Mouse (Mus musculus) heart, postnatal 0 days (tissue): ENCODE results near the gene Lrg1. TPM values are rescaled to one million over a fixed set of nuclear protein-coding genes. Genes with fewer than 3 reads are reported as not detected.

Experiments used
- ATAC-seq: fragments of 200-750 bp; cut with Nextera tagmentation; 2 replicates; pipeline ENCODE4 v1.8.0; 2017; ENCODE audit warnings: low read depth, moderate number of reproducible peaks, moderate library complexity; ENCODE audit not compliant: insufficient read depth
- DNase-seq: peaks from one replicate; pipeline ENCODE4 v3.0.0-alpha.2; 2016; ENCODE audit warnings: low spot score
- H3K27ac ChIP-seq: fragments of 300-500 bp; sonication (generic); 2 replicates; pipeline ENCODE4 v1.5.1; 2014; ENCODE audit warnings: low read depth, mild to moderate bottlenecking
- H3K27me3 ChIP-seq: fragments of 300-500 bp; sonication (generic); 2 replicates; pipeline ENCODE4 v1.6.1; 2014; ENCODE audit warnings: low read length, mixed read lengths; ENCODE audit not compliant: control insufficient read depth, insufficient read depth
- H3K36me3 ChIP-seq: fragments of 300-500 bp; sonication (generic); replicated peaks from 2 replicates; pipeline ENCODE4 v1.6.1; 2014; ENCODE audit warnings: low read length, mixed read lengths; ENCODE audit not compliant: control insufficient read depth, insufficient read depth
- H3K4me1 ChIP-seq: fragments of 300-500 bp; sonication (generic); 2 replicates; pipeline ENCODE4 v1.6.1; 2014; ENCODE audit warnings: antibody characterized with exemption; ENCODE audit not compliant: control insufficient read depth, insufficient read depth
- H3K4me2 ChIP-seq: fragments of 300-500 bp; sonication (generic); 2 replicates; pipeline ENCODE4 v1.6.1; 2014; ENCODE audit warnings: low read depth, mild to moderate bottlenecking, low read length, moderate library complexity
- H3K4me3 ChIP-seq: fragments of 300-500 bp; sonication (generic); 2 replicates; pipeline ENCODE4 v1.5.1; 2014; ENCODE audit warnings: low read depth, low read length
- H3K9ac ChIP-seq: fragments of 300-500 bp; sonication (generic); replicated peaks from 2 replicates; pipeline ENCODE4 v1.6.1; 2014; ENCODE audit warnings: low read depth, low read length, mixed read lengths
- H3K9me3 ChIP-seq: fragments of 300-500 bp; sonication (generic); replicated peaks from 2 replicates; pipeline ENCODE4 v1.6.1; 2016; ENCODE audit warnings: low read length; ENCODE audit not compliant: control insufficient read depth
- CTCF ChIP-seq: IDR thresholded peaks from 2 replicates; pipeline ENCODE4 v1.5.1; 2016; ENCODE audit warnings: antibody characterized with exemption, control low read depth, low read depth
- EP300 ChIP-seq: IDR thresholded peaks from 2 replicates; pipeline ENCODE4 v1.6.1; 2016; ENCODE audit warnings: antibody characterized with exemption, low read depth
- WGBS: fragments of 180-500 bp; shearing (Covaris S2); extraction: QIAGEN DNeasy Blood & Tissue Kit; methylation state at CpG from one replicate; pipeline ENCODE4 v1.1.7; 2014; 5-methylcytosine and 5-hydroxymethylcytosine counted together
- polyA plus RNA-seq: library from polyadenylated mRNA; unstranded; fragments of >200 nt; fragmentation: Nextera tagmentation; extraction: Ambion mirVana; gene quantifications from 2 replicates; pipeline ENCODE4 v1.2.1, GENCODE M21; 2015
- total RNA-seq: library from RNA; depleted of rRNA; stranded (reverse); fragments of >200 nt; gene quantifications from 2 replicates; pipeline ENCODE4 v1.2.3, GENCODE M21; 2014; ENCODE audit warnings: low replicate concordance

Lrg1 gene
- total and polyA plus RNA-seq, 2 experiments from 2014 or later = 4.5 to 9.0 TPM

DNA sequence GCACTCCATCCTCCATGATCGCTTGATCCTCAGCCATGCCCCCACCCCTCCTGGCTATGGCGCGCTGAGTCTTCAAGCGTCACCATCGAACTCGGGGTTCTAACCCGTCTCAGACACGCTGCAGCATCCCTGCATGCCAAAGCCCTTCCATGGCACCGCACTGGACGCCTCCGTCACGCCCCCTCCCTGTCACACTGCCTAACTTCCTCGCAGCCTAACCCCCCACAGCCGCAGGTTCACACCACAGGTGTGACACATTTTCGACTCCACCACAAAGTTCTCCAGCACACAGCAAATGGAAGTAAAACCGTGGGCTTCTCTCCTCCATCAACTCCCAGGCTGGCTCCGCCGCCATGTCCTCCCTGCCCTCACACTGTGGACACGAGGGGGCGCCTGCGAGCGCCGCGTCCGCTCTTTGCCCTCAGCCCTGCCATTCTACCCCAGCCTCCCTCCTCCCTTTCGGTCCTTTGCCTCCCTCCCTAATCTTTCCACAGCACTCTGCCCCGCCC lies 12.7 kb upstream of the Lrg1 start:
- H3K36me3 ChIP-seq = no peaks in the 10 kb centered on the region
- H3K4me3 ChIP-seq = peak overlapping the region; percentile 32
- 0 out of 2 replicates have a peak, but pooled peaks cover 5% of the 10 kb centered on the region for H3K9me3 ChIP-seq
- H3K4me2 ChIP-seq = peak overlapping the region; percentile 63
- ATAC-seq = no peak
- peaks cover 11% of the 10 kb centered on the region for H3K4me1 ChIP-seq
- peak; percentile 37 for DNase-seq
- peak overlapping the region; percentile 85 for H3K27ac ChIP-seq
- peaks cover 22% of the 10 kb centered on the region for H3K27me3 ChIP-seq
- no peak overlapping the region for H3K9ac ChIP-seq
- WGBS = 1% methylated on average over 27 of the region's 27 CpGs
- TF ChIP-seq EP300 = no peak
- peak; percentile 67 for TF ChIP-seq CTCF

DNA sequence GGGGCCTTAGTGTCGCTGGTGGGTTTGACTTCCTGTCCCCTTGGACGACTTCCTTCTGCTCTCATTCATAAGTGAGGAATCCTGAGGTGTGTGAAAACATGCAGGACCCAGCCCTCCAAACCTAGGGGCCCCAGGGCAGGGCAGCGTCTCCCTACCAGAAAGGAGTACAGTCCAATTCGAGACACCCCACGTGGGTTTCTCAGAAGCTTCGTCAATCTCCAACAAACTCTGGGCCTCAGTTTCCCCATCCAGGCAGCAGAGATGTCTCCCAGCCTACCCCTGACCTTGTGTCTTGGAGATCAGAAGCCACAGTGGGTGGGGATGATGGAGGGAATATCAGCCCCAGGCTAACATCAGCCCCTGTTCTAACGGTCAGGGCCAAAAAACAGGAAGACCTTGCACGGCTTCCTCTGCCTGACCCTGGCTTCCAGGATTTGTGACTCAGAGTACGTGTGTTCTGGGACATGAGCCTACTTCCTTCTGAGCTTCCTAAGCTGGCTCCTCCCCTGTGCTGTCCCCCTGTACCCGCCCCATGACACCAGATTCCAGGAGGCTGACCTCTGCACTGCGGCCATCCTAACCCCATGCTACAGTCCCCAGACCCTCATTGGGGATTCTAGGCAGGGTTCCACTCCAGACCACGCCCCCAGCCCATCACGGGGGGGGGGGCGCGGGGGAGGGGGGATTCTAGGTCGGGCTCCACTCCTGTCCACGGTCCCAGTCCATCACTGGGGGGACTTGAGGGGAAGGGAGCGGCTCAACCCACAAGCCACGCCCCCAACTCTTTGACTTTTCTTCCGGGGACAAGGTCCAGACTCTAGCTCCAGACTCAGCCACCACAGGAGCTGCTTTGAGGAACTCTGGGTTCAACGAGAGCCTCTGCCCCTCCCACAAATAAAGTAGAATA lies 11.9 kb upstream of the Lrg1 start:
- 19% methylated on average over 18 of the region's 21 CpGs for WGBS
- Histone ChIP-seq H3K9ac (peak overlapping the region; percentile 37; the same call in 1 of the 2 replicates), H3K4me3 (peak overlapping the region; percentile 32), H3K4me2 (peak overlapping the region; percentile 63), H3K27ac (peak overlapping the region; percentile 85), H3K9me3 (0 out of 2 replicates have a peak, but pooled peaks cover 5% of the 10 kb centered on the region), H3K27me3 (peaks cover 14% of the 10 kb centered on the region), H3K4me1 (peaks cover 10% of the 10 kb centered on the region), H3K36me3 (no peaks in the 10 kb centered on the region)
- TF ChIP-seq EP300 (peak; percentile 73; the same call in 1 of the 2 replicates), CTCF (no peak)
- peak; percentile 77 for ATAC-seq
- DNase-seq = peak; percentile 79

DNA sequence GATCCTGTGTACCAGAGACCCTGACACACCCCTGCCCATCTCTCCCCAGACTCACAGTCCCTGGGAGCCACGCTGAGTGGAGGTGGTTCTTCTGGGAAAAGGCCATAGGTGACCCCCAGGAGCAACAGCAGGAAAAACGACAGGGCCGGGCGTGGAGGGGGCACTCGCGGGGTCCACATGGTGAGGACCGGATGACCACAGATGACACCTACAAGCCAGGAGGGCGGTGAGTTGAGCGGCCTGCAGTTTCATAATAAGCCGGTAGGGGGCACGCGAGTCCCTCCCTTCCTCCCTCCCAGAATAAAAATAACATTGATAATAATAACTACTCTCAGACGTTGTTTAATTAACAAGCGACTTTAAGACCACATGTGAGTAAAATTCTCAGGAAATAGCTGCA lies 10.9 kb upstream of the Lrg1 start:
- H3K36me3 ChIP-seq = no peaks in the 10 kb centered on the region
- TF ChIP-seq EP300 (no peak), CTCF (peak; percentile 75)
- H3K4me2 ChIP-seq = peak overlapping the region; percentile 29; the same call in 1 of the 2 replicates
- peaks cover 10% of the 10 kb centered on the region; the same call in 1 of the 2 replicates for H3K4me1 ChIP-seq
- H3K4me3 ChIP-seq = peak overlapping the region; percentile 1; the same call in 1 of the 2 replicates
- DNase-seq (peak; percentile 67), ATAC-seq (no peak)
- no peak overlapping the region for H3K27ac ChIP-seq
- H3K9me3 ChIP-seq = 0 out of 2 replicates have a peak, but pooled peaks cover 5% of the 10 kb centered on the region
- H3K27me3 ChIP-seq = 0 out of 2 replicates have a peak, but pooled peaks cover 6% of the 10 kb centered on the region
- WGBS = 4% methylated on average over 14 of the region's 14 CpGs
- H3K9ac ChIP-seq = no peak overlapping the region

DNA sequence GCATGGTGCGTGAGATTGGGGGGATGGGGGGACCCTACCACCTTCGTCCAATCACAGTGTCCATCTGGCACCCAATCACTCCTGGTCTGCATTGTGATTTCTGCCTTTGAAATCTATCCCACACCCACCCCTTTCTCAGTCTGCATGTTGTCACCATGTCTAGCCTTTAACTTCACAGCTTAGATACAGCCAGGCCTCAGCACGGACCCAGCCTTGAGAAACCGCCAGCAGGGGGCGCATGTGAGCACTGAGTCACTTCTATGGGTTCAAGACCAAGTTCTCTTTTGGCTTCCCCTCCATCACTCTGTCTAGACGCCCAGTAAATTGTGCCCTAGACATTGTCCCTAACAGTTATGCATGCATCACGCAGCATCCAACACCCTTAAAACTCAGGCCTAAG lies 10.0 kb upstream of the Lrg1 start:
- no peak overlapping the region for H3K9ac ChIP-seq
- H3K27ac ChIP-seq = no peak overlapping the region
- H3K4me3 ChIP-seq = no peak overlapping the region
- ATAC-seq (no peak), DNase-seq (no peak)
- 0 out of 2 replicates have a peak, but pooled peaks cover 6% of the 10 kb centered on the region for H3K27me3 ChIP-seq
- H3K36me3 ChIP-seq = no peaks in the 10 kb centered on the region
- H3K9me3 ChIP-seq = 0 out of 2 replicates have a peak, but pooled peaks cover 5% of the 10 kb centered on the region
- TF ChIP-seq EP300 (no peak), CTCF (peak; percentile 51)
- H3K4me2 ChIP-seq = no peak overlapping the region
- 43% methylated on average over 7 of the region's 7 CpGs for WGBS
- peaks cover 10% of the 10 kb centered on the region; the same call in 1 of the 2 replicates for H3K4me1 ChIP-seq

DNA sequence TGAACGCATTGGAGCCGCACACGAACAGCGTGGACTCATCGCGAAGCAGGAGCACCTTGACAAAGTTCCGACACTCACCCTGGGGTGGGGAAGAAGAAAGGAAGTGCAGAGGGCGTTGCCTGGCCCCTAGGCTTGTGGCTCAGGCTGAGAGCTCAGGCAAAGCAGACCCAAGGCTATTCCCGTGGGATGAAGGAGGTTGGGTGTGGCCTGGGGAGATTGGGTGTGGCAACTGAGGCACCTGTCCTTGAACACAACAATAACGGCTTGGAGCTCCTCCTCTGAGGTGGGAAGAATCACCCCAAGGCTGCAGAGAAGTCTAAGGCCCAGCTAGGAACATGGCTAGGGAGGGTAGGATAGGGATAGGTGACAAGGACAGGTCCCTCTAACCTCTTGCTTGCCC lies 9.3 kb upstream of the Lrg1 start:
- 0 out of 2 replicates have a peak, but pooled peaks cover 6% of the 10 kb centered on the region for H3K27me3 ChIP-seq
- no peak overlapping the region for H3K27ac ChIP-seq
- H3K36me3 ChIP-seq = no peaks in the 10 kb centered on the region
- ATAC-seq (no peak), DNase-seq (no peak)
- H3K4me2 ChIP-seq = no peak overlapping the region
- 0 out of 2 replicates have a peak, but pooled peaks cover 5% of the 10 kb centered on the region for H3K9me3 ChIP-seq
- H3K4me1 ChIP-seq = peaks cover 10% of the 10 kb centered on the region; the same call in 1 of the 2 replicates
- no peak overlapping the region for H3K9ac ChIP-seq
- no peak for TF ChIP-seq CTCF
- TF ChIP-seq EP300 = no peak
- 91% methylated on average over 10 of the region's 10 CpGs for WGBS
- H3K4me3 ChIP-seq = no peak overlapping the region
